Mouse (Mus musculus) lung, adult 2 months (tissue): Measurements from ENCODE around the gene Ly9.

Experiments used
- CTCF ChIP-seq: fragments of 200-500 bp; IDR thresholded peaks from 2 replicates; pipeline ENCODE4 v1.5.1; 2011; ENCODE audit warnings: mild to moderate bottlenecking, low read length, control low read depth; ENCODE audit not compliant: insufficient read depth
- POLR2A ChIP-seq: fragments of 200-500 bp; IDR thresholded peaks from 2 replicates; pipeline ENCODE4 v1.6.1; 2011; ENCODE audit warnings: low read depth, mild to moderate bottlenecking, control low read depth, low read length, borderline replicate concordance; ENCODE audit errors: extremely low read depth

DNA sequence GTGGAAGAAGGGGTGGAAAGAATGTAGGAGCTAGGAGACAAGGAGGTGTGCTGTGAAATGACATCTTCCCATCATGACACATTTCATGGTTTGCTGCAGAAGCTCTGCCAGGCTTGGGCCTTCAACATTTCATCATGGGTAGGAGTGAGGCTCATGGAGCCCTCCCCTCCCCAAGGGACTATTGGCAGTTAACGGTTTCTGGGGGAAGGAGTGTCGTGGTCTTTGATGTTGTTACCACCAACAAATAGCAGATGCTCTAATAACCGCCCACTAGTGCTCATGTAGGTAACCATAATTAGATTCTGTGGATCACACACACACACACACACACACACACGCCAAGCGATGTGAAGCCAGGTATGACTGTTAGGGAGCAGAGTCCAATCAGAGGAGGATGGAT lies 45.5 kb upstream of the Ly9 start, which contains the start of gene Slamf7:
- no peak for TF ChIP-seq CTCF
- no peak for TF ChIP-seq POLR2A
